Mouse (Mus musculus) kidney, adult 2 months (tissue): Measurements from ENCODE around the gene Fyn. TPM values are rescaled to one million over a fixed set of nuclear protein-coding genes. Genes with fewer than 3 reads are reported as not detected.

Experiments used
- DNase-seq: peaks from one replicate; pipeline ENCODE4 v3.0.0; 2021
- H3K27ac ChIP-seq: fragments of 200-500 bp; 2 replicates; pipeline ENCODE4 v1.5.1; 2012; ENCODE audit warnings: low read depth, low read length, control low read depth, inconsistent platforms; ENCODE audit not compliant: insufficient read depth
- H3K27me3 ChIP-seq: fragments of 200-500 bp; replicated peaks from 2 replicates; pipeline ENCODE4 v1.6.1; 2012; ENCODE audit warnings: mild to moderate bottlenecking, moderate library complexity, low read length, inconsistent platforms; ENCODE audit not compliant: control insufficient read depth, insufficient read depth
- H3K36me3 ChIP-seq: fragments of 200-500 bp; 2 replicates; pipeline ENCODE4 v1.6.1; 2012; ENCODE audit warnings: mild to moderate bottlenecking, moderate library complexity, low read length, inconsistent platforms; ENCODE audit not compliant: control insufficient read depth, insufficient read depth
- H3K4me1 ChIP-seq: fragments of 200-500 bp; 2 replicates; pipeline ENCODE4 v1.6.1; 2011; ENCODE audit warnings: low read length; ENCODE audit not compliant: control insufficient read depth, insufficient read depth
- H3K4me3 ChIP-seq: fragments of 200-500 bp; 2 replicates; pipeline ENCODE4 v1.5.1; 2011; ENCODE audit warnings: mild to moderate bottlenecking, low read depth, low read length, control low read depth; ENCODE audit not compliant: insufficient read depth
- CTCF ChIP-seq: fragments of 200-500 bp; conservative IDR thresholded peaks from 2 replicates; pipeline ENCODE4 v1.5.1; 2011; ENCODE audit warnings: low read depth, mild to moderate bottlenecking, control low read depth, low read length, moderate library complexity, mixed read lengths; ENCODE audit not compliant: insufficient read depth, insufficient read length
- POLR2A ChIP-seq: fragments of 200-500 bp; IDR thresholded peaks from one replicate; pipeline ENCODE4 v1.6.1; 2011; ENCODE audit warnings: low read depth, low read length, control low read depth
- WGBS: fragments of 180-500 bp; shearing (Covaris S2); methylation state at CpG from one replicate; pipeline ENCODE4 v1.1.7; 2018; 5-methylcytosine and 5-hydroxymethylcytosine counted together
- polyA plus RNA-seq: library from polyadenylated mRNA; depleted of rRNA; stranded (reverse); fragments of >200 nt; gene quantifications from 2 replicates; pipeline ENCODE4 v1.2.3, GENCODE M21; 2012

Fyn gene
- polyA plus RNA-seq, 1 experiment: 12.9 TPM

GRCm38 (mm10) chr10:39378025-39378603 lies 9.5 kb downstream of the Fyn start:
- DNase-seq: no peak
- Histone ChIP-seq H3K36me3 (no peaks in the 10 kb centered on the region), H3K27me3 (no peaks in the 10 kb centered on the region), H3K4me1 (no peaks in the 10 kb centered on the region), H3K4me3 (no peak overlapping the region), H3K27ac (no peak overlapping the region)
- 88% methylated on average over 8 of the region's 8 CpGs for WGBS
- TF ChIP-seq POLR2A: no peak
- TF ChIP-seq CTCF: no peak

- Histone ChIP-seq H3K4me1 (no peaks in the 10 kb centered on the region), H3K27me3 (no peaks in the 10 kb centered on the region), H3K4me3 (no peak overlapping the region), H3K36me3 (no peaks in the 10 kb centered on the region), H3K27ac (no peak overlapping the region)
- 75% methylated on average over 10 of the region's 10 CpGs for WGBS
- TF ChIP-seq CTCF (no peak), POLR2A (no peak)
- DNase-seq: no peak
These were observed 10.6 kb downstream of the Fyn start for GRCm38 (mm10) chr10:39379287-39379686.

- Histone ChIP-seq H3K36me3 (no peaks in the 10 kb centered on the region), H3K4me1 (no peaks in the 10 kb centered on the region), H3K27me3 (no peaks in the 10 kb centered on the region), H3K4me3 (no peak overlapping the region), H3K27ac (no peak overlapping the region)
- DNase-seq: no peak
- TF ChIP-seq POLR2A: no peak
- no peak for TF ChIP-seq CTCF
- WGBS: 67% methylated on average over 5 of the region's 5 CpGs
These were observed 11.2 kb downstream of the Fyn start for GRCm38 (mm10) chr10:39379721-39380370.

- no peaks in the 10 kb centered on the region for H3K4me1 ChIP-seq
- no peak for DNase-seq
- no peak overlapping the region for H3K27ac ChIP-seq
- no peaks in the 10 kb centered on the region for H3K36me3 ChIP-seq
- WGBS: 72% methylated on average over 8 of the region's 8 CpGs
- no peak for TF ChIP-seq CTCF
- TF ChIP-seq POLR2A: no peak
- H3K4me3 ChIP-seq: no peak overlapping the region
- H3K27me3 ChIP-seq: no peaks in the 10 kb centered on the region
These were observed 16.6 kb downstream of the Fyn start for GRCm38 (mm10) chr10:39385259-39385658.

- H3K4me1 ChIP-seq: no peaks in the 10 kb centered on the region
These were observed 17.5 kb downstream of the Fyn start for GRCm38 (mm10) chr10:39386203-39386602.

GRCm38 (mm10) chr10:39387024-39387423 lies 18.4 kb downstream of the Fyn start:
- WGBS: 83% methylated on average over 5 of the region's 5 CpGs
- TF ChIP-seq CTCF (no peak), POLR2A (no peak)
- Histone ChIP-seq H3K4me3 (no peak overlapping the region), H3K27ac (no peak overlapping the region), H3K4me1 (no peaks in the 10 kb centered on the region), H3K27me3 (no peaks in the 10 kb centered on the region), H3K36me3 (no peaks in the 10 kb centered on the region)
- no peak for DNase-seq

More at GRCm38 (mm10) chr10:39386203-39386602, 17.5 kb downstream of the Fyn start:
- Histone ChIP-seq H3K4me3 (no peak overlapping the region; the same call in 1 of the 2 replicates), H3K27ac (no peak overlapping the region), H3K27me3 (no peaks in the 10 kb centered on the region), H3K36me3 (no peaks in the 10 kb centered on the region)
- DNase-seq: no peak
- 59% methylated on average over 15 of the region's 15 CpGs for WGBS
- no peak for TF ChIP-seq POLR2A
- no peak for TF ChIP-seq CTCF

- WGBS: 72% methylated on average over 11 of the region's 11 CpGs
- no peak for DNase-seq
- no peak overlapping the region for H3K4me3 ChIP-seq
These were observed 18.9 kb downstream of the Fyn start for GRCm38 (mm10) chr10:39387556-39387955.

More at GRCm38 (mm10) chr10:39387556-39387955, 18.9 kb downstream of the Fyn start:
- no peak overlapping the region for H3K27ac ChIP-seq
- no peaks in the 10 kb centered on the region for H3K27me3 ChIP-seq
- no peaks in the 10 kb centered on the region for H3K4me1 ChIP-seq
- TF ChIP-seq CTCF: no peak
- H3K36me3 ChIP-seq: no peaks in the 10 kb centered on the region
